Mouse (Mus musculus) olfactory bulb, adult 2 months (tissue): Measurements from ENCODE around the gene Ppp4r2.

Source experiments
- CTCF ChIP-seq: fragments of 200-500 bp; IDR thresholded peaks from 2 replicates; pipeline ENCODE4 v1.5.1; 2012; ENCODE audit warnings: low read depth, mild to moderate bottlenecking, low read length, moderate library complexity; ENCODE audit not compliant: insufficient read depth
- POLR2A ChIP-seq: fragments of 200-500 bp; IDR thresholded peaks from 2 replicates; pipeline ENCODE4 v1.6.1; 2012; ENCODE audit warnings: mild to moderate bottlenecking, low read depth, low read length, moderate library complexity; ENCODE audit not compliant: insufficient read depth

DNA sequence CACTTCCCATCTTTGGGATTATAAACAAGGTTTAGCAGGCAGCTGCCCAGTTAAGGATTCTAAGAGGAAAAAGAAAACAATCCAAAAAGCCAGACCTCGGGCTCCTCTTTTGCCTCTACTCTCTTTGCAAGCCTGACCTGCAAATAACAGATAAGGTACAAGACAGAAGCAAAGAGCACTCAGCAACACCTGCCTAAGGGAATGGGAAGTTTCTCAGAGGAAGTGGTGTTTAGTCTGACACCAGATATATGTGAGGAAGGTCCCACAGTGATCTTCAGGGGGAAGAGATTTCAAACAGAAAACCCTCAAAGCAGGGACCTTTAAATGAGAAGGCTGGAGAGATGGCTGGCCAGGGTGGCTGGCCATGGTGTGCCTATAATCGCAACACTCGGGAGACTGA is 2.2 kb upstream of the Ppp4r2 start:
- TF ChIP-seq CTCF (no peak), POLR2A (no peak)
